Mouse (Mus musculus): Measurements from ENCODE around the gene Pate3.
"Not testable (repeated sequence)": the region's sequence is repeated elsewhere in the genome, so short reads cannot be mapped to it uniquely, and the experiment has no call there.

The Pate3 gene

GRCm38 (mm10) chr9:35648102-35648501 is at the start of gene Pate3:
Gene Pate3, minus strand, starts transcription at chr9:35648202.
- no peak for DNase-seq

GRCm38 (mm10) chr9:35691924-35692323 is 43.9 kb upstream of the Pate3 start:
- no peak for DNase-seq

DNA sequence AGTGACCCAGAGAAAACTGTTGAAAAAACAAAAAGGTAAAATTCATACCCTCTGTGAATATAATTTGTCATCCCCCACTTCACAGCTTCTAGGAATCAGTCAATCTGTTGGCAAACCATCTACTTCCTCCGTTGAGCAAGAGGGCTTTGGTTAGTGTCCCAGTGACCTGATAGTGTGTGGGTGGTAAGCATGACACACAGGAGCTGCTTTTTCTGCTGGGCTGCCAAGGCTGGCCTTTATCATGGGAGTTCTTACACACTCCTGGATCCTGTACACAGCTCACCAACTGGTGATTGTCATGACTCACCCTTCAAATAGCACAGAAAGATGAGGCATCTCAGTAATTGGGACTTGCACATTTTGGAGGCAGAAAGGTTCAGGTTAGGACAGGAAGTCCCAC is 39.0 kb upstream of the Pate3 start, which contains the start of gene Pate1:
Pate1 (minus strand) TSS at position 378 of the 400 bp plus-strand sequence.
- DNase-seq, result no peak

GRCm38 (mm10) chr9:35673557-35673956 is 25.6 kb upstream of the Pate3 start:
- no peak for DNase-seq

- DNase-seq, result peak; percentile 3 to 14
These were observed 15.0 kb downstream of the Pate3 start for GRCm38 (mm10) chr9:35632981-35633380.

- not testable (repeated sequence) for DNase-seq
These were observed 31.2 kb downstream of the Pate3 start for GRCm38 (mm10) chr9:35616784-35617183.

DNA sequence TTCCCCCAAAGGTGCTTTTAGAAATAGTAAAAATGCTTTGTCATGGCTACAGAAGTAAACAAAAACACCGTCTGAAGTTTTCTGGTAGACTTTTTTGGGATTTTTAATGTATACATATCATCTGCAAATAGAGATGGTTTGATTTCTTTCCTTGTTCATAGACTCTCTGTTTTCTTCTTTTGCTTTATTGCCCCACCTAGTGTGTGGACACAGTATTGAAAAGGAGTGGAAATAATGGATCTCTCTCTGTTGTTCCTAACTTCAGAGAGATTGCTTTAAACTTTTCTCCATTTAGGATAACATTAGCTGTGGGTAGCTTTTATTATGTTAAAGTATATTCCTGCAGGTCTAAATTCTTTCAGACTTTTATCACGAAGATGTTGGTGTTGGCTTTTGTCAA is 34.0 kb downstream of the Pate3 start:
- DNase-seq, result no peak

- no peak for DNase-seq
These were observed 36.2 kb downstream of the Pate3 start, which contains the start of gene Pate4 for GRCm38 (mm10) chr9:35611841-35612240. Gene Pate4, minus strand, starts transcription at chr9:35611941.

GRCm38 (mm10) chr9:35607647-35608405 is 40.2 kb downstream of the Pate3 start:
- no peak for DNase-seq

All from kidney, adult 8-10 months (tissue).